8 mouse cellular contexts compared by ENCODE assay signal in the genomic region with DNA sequence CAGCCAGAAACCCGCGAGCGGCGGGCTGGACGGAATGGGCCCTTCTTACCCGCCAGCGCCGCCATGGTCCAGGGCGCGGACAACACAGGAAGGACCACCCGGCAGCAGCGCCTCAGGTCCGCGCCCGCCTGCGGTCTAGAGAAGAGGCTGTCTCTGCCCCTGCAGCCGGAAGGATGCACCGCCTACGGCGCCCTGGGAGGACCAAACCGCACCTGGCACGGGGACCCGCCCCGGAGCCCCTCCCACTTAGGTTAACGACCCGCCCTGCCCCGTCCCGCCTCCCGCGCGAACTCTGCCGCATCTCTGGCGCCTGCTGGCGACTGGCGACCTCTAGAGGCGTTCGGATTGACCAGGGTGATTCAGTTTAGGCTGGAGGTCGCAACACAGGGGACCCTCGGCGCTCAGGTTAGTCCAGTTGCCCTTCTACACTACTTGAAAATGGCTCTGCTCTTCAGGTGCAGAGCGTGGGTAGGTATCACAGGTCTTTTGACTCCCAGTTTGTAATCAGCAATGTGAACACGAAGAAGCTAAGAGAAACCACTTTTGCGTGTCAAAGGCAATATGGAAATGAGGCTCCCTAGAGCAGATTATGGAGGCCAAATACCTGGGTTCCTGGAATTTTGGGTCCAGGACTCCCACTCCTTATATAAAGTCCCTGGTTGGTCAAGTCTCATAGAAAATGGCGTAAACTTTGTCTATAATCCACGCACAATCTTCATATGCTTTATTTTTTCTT. TPM values are rescaled to one million over a fixed set of nuclear protein-coding genes. Genes with fewer than 3 reads are reported as not detected.
A peak's percentile ranks its signal among the peaks of the same experiment; 100 is the strongest.
DNase-seq lines count a peak whose midpoint lies in the region; ATAC-seq lines count a peak whose summit lies in the region.

A gene (minus strand): TSS at position 193 of the 736 bp plus-strand sequence.

- H3K36me3 ChIP-seq in hindbrain, embryonic 16.5 days (ENCODE audit: control insufficient read depth, insufficient read depth, low read length) = 0 out of 2 replicates have a peak, but pooled peaks cover 3% of the 10 kb centered on the region
- no peaks in the 10 kb centered on the region for H3K36me3 ChIP-seq in macrophage (ENCODE audit: inconsistent target)

- no peaks in the 10 kb centered on the region for H3K27me3 ChIP-seq in hindbrain, embryonic 16.5 days (replicated peaks; ENCODE audit: control insufficient read depth, insufficient read depth, low read length)

- peaks cover 9% of the 10 kb centered on the region for H3K4me1 ChIP-seq in hindbrain, embryonic 16.5 days (ENCODE audit: control insufficient read depth, insufficient read depth, low read depth, low read length)

- H3K4me2 ChIP-seq in hindbrain, embryonic 16.5 days (ENCODE audit: low read length) = peak within 1 kb of the TSS; percentile 94

- H3K27ac ChIP-seq in hindbrain, embryonic 16.5 days (ENCODE audit: low read depth, low read length) = peak within 1 kb of the TSS; percentile 74
- 0 out of 2 replicates have a peak within 1 kb of the TSS, but pooled peaks have one; percentile 2 for H3K27ac ChIP-seq in macrophage

- no peaks in the 10 kb centered on the region for H3K9me3 ChIP-seq in hindbrain, embryonic 16.5 days (ENCODE audit: control insufficient read depth, low read length)

- ATAC-seq in hindbrain, embryonic 16.5 days = peak; percentile 92

- peak; percentile 94 for DNase-seq in T-cell, adult 2 months (ENCODE audit: low spot score)
- DNase-seq in cerebellum, postnatal 36 days = peak; percentile 95 to 97
- peak; percentile 92 for DNase-seq in gastrocnemius, adult 18-20 months (ENCODE audit: low spot score)
- peak; percentile 89 to 90 for DNase-seq in left cerebral cortex, adult 18-20 months (ENCODE audit: low spot score in 2 of 2)
- peak; percentile 89 for DNase-seq in right cerebral cortex, adult 18-20 months
- DNase-seq in urinary bladder, postnatal 10 days (ENCODE audit: low spot score) = peak; percentile 78

- peak within 1 kb of the TSS; percentile 78 for H3K4me3 ChIP-seq in hindbrain, embryonic 16.5 days (ENCODE audit: low read length)
- H3K4me3 ChIP-seq in macrophage (ENCODE audit: inconsistent target) = peak within 1 kb of the TSS; percentile 89

- H3K79me2 ChIP-seq in macrophage (ENCODE audit: inconsistent target) = peaks cover 29% of the 10 kb centered on the region; the same call in 1 of the 2 replicates

- whole genome bisulfite sequencing in hindbrain, embryonic 16.5 days = 3% methylated on average over 45 of the region's 45 CpGs
- WGBS in macrophage (ENCODE audit: missing documents) = 3% methylated on average over 43 of the region's 45 CpGs

- peak within 1 kb of the TSS; percentile 80 for H3K9ac ChIP-seq in hindbrain, embryonic 16.5 days (ENCODE audit: low read depth, low read length)

RNA-seq across cellular contexts. Expression of the gene that starts here (rescaled TPM):
- total RNA-seq in gastrocnemius, adult 18-20 months (2021) = 10 to 100 TPM; 10.4 to 12.1 TPM
- 159 and 164 TPM in 2 replicates for polyA plus RNA-seq in hindbrain, embryonic 16.5 days (2015; fragmentation: Nextera tagmentation; extraction: Ambion mirVana)
- 100 to 1,000 TPM in 1 of 2 experiments, 10 to 100 TPM in 1; 98.4 to 114 TPM for total RNA-seq in left cerebral cortex, adult 18-20 months (2021)
- total RNA-seq in macrophage (2018; cell fraction: chromatin; rRNA removed) = 10 to 100 TPM in 25 of 26 experiments, 1 to 10 TPM in 1; 8.3 to 92.2 (median 55.6) TPM
- 10 to 100 TPM in 2 of 26 experiments, 1 to 10 TPM in 24; 2.1 to 10.6 (median 7.5) TPM for total RNA-seq in macrophage (2018; cell fraction: cytosol; rRNA removed)
- total RNA-seq in macrophage (2018; cell fraction: nucleus; rRNA removed) = 10 to 100 TPM in 22 of 26 experiments, 1 to 10 TPM in 4; 8.7 to 53.3 (median 25.1) TPM
- 8.2 to 9.5 TPM (median 9.2 TPM) in 3 replicates for polyA plus RNA-seq in macrophage (2018)

Comparison
In these comparisons a context has a peak if more than half of its experiments do, and no peak if none do; other contexts are left out.
1. Peak in every context shown above with its lines: DNase-seq, ATAC-seq, H3K4me3 ChIP-seq and H3K27ac ChIP-seq.
2. RNA of the gene that starts here (total RNA-seq): 98.4 to 114 TPM in left cerebral cortex, adult 18-20 months; 10.4 to 12.1 TPM in gastrocnemius, adult 18-20 months; every median in the first group is over 4 times any median in the second.
3. RNA of the gene that starts here (polyA plus RNA-seq): 159 to 164 TPM in hindbrain, embryonic 16.5 days; 8.2 to 9.5 TPM in macrophage; every median in the first group is over 10 times any median in the second.